Mouse (Mus musculus) liver, embryonic 15.5 days (tissue): ENCODE measurements at regions not wholly inside any gene's neighbourhood (a gene's known extent, or its start where the extent isn't known, plus 50 kb on each side); places are given as distances from the start of the nearest gene placed in this dataset.

Experiments used
- ATAC-seq: fragments of 200-750 bp; cut with Nextera tagmentation; 2 replicates; pipeline ENCODE4 v1.8.0; 2017; ENCODE audit warnings: moderate number of reproducible peaks, mild to moderate bottlenecking, moderate library complexity; ENCODE audit not compliant: insufficient read depth
- H3K27ac ChIP-seq: fragments of 300-500 bp; sonication (generic); replicated peaks from 2 replicates; pipeline ENCODE4 v1.5.1; 2015; ENCODE audit warnings: mild to moderate bottlenecking, inconsistent platforms
- H3K27me3 ChIP-seq: fragments of 300-500 bp; sonication (generic); 2 replicates; pipeline ENCODE4 v1.6.1; 2015; ENCODE audit warnings: mild to moderate bottlenecking, inconsistent platforms
- H3K36me3 ChIP-seq: fragments of 300-500 bp; sonication (generic); replicated peaks from 2 replicates; pipeline ENCODE4 v1.6.1; 2015; ENCODE audit warnings: moderate library complexity, mild to moderate bottlenecking, inconsistent platforms
- H3K4me1 ChIP-seq: fragments of 300-500 bp; sonication (generic); replicated peaks from 2 replicates; pipeline ENCODE4 v1.6.1; 2015; ENCODE audit warnings: inconsistent platforms
- H3K4me2 ChIP-seq: fragments of 300-500 bp; sonication (generic); 2 replicates; pipeline ENCODE4 v1.6.1; 2015; ENCODE audit warnings: moderate library complexity, mild to moderate bottlenecking, inconsistent platforms
- H3K4me3 ChIP-seq: fragments of 300-500 bp; sonication (generic); replicated peaks from 2 replicates; pipeline ENCODE4 v1.5.1; 2015; ENCODE audit warnings: mild to moderate bottlenecking, inconsistent platforms
- H3K9ac ChIP-seq: fragments of 300-500 bp; sonication (generic); 2 replicates; pipeline ENCODE4 v1.6.1; 2015; ENCODE audit warnings: moderate library complexity, mild to moderate bottlenecking, inconsistent platforms
- H3K9me3 ChIP-seq: fragments of 300-500 bp; sonication (generic); replicated peaks from 2 replicates; pipeline ENCODE4 v1.6.1; 2016; ENCODE audit warnings: inconsistent platforms
- WGBS: fragments of 180-500 bp; shearing (Covaris S2); methylation state at CpG from one replicate; pipeline ENCODE4 v1.1.7; 2015; ENCODE audit warnings: mixed read lengths; ENCODE audit not compliant: insufficient replicate concordance; 5-methylcytosine and 5-hydroxymethylcytosine counted together

DNA sequence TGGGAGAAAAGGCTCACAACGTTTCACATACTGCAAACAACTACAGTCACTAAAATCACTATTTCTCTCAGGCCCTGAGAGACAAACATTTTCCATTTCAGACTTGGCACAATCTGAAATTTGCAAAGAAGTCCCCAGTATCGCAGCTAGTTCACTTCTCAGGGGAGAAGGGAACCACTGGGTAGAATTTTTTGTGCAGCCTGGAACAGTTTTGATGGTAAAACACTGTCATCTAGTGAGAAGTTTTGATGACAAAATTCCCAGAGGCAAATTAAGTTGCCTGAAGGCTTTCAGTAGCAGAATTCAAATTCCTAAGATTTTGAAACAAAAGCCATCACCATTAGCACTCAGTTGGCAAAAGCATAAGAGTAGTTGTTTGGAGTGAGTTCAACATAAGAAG lies 195.2 kb upstream of the Nat3 start:
- Histone ChIP-seq H3K27me3 (no peaks in the 10 kb centered on the region), H3K9ac (no peak overlapping the region), H3K4me1 (no peaks in the 10 kb centered on the region), H3K9me3 (no peaks in the 10 kb centered on the region), H3K27ac (no peak overlapping the region), H3K4me3 (no peak overlapping the region), H3K4me2 (no peak overlapping the region), H3K36me3 (no peaks in the 10 kb centered on the region)
- WGBS: 43% methylated on average over 2 of the region's 2 CpGs
- ATAC-seq: no peak

DNA sequence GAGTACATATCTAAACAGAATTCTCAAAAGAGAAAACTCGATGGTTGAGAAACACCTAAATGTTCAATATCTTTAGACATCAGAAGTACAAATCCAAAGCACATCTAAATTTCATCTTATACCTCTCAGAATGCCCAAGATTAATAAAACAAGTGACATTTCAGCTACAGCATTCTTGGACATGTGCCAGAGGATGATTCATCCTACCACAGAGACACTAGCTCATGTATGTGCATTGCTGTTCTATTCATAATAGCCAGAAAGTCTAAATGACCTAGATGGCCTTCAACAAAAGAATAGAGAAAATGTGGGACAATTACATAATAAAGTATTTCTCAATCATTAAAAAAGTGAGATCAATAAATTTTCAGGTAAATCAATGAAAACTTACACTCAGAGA lies 146.6 kb upstream of the Nat3 start:
- H3K36me3 ChIP-seq: no peaks in the 10 kb centered on the region
- no peak overlapping the region for H3K4me3 ChIP-seq
- no peaks in the 10 kb centered on the region for H3K4me1 ChIP-seq
- H3K27me3 ChIP-seq: no peaks in the 10 kb centered on the region
- no peak overlapping the region for H3K27ac ChIP-seq
- ATAC-seq: no peak
- no peaks in the 10 kb centered on the region for H3K9me3 ChIP-seq
- no peak overlapping the region for H3K9ac ChIP-seq
- WGBS: 68% methylated on average over 1 of the region's 1 CpGs
- H3K4me2 ChIP-seq: no peak overlapping the region

DNA sequence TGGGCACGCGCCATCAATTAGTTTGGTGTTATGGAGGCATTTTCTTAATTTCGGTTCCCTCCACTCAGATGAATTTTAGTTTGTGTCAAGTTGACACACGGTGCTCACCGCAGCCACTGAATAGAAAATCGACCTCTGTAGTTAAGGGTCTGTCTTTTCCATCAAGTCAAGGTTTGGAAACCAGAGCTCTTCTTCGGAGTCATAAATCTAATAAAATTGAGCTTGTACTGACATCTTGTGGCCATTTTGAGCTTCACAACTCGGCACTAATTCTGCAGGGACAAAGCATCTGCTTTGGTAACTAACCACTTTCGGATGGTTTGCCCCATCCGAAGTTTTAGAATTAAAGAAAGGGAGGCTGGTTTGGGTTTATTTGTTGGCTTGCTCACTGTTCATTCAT lies 117.7 kb upstream of the Nat3 start:
- Histone ChIP-seq H3K27ac (no peak overlapping the region), H3K9me3 (no peaks in the 10 kb centered on the region), H3K27me3 (no peaks in the 10 kb centered on the region), H3K4me3 (no peak overlapping the region), H3K36me3 (no peaks in the 10 kb centered on the region), H3K4me2 (no peak overlapping the region), H3K4me1 (no peaks in the 10 kb centered on the region), H3K9ac (no peak overlapping the region)
- 41% methylated on average over 10 of the region's 10 CpGs for WGBS
- no peak for ATAC-seq

DNA sequence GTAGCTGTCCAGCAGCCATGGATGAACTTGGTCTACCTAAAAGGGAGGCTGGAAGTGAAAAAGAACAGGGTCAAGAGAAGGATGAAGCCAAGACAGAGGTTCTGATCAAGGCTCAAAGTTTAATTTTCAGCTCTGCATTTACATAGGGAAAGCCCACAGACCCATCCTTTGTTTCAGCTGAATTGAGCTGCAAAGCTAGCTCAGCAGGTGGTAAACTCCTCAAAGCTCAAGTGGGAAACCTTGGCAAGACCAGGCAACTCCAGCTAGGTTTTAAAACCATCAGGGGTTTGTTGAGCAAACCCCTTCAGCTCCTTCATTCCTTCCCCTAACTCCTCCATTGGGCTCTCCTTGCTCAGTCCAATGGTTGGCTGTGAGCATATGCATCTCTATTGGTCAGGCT lies 108.8 kb upstream of the Nat3 start:
- Histone ChIP-seq H3K4me3 (no peak overlapping the region), H3K27ac (no peak overlapping the region), H3K27me3 (no peaks in the 10 kb centered on the region), H3K4me2 (no peak overlapping the region), H3K36me3 (no peaks in the 10 kb centered on the region), H3K4me1 (no peaks in the 10 kb centered on the region), H3K9me3 (no peaks in the 10 kb centered on the region), H3K9ac (no peak overlapping the region)
- ATAC-seq: no peak

DNA sequence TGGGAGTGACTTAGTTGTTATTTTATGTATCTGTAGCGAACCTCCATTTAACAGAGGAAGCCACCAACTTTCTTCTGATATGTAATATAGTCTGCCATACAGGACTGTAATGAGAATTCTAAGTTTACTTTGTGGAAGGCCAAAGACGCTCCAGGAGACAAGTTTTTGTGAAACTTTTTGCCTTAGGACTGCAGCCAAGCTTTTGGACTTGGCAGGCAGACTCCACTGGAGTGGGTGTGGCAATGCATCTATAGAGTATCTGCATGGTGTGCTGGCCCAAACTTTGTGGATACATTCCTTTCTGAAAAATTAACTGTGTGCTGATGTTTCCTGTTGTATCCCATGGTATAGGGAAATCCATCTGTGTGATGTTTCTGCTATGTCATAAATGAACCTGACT lies 101.1 kb upstream of the Nat3 start:
- no peaks in the 10 kb centered on the region for H3K36me3 ChIP-seq
- WGBS: 50% methylated on average over 2 of the region's 2 CpGs
- H3K4me1 ChIP-seq: no peaks in the 10 kb centered on the region

More for the DNA sequence above, 101.1 kb upstream of the Nat3 start:
- Histone ChIP-seq H3K27ac (no peak overlapping the region), H3K9me3 (no peaks in the 10 kb centered on the region), H3K4me3 (no peak overlapping the region), H3K27me3 (no peaks in the 10 kb centered on the region), H3K9ac (no peak overlapping the region), H3K4me2 (no peak overlapping the region)
- ATAC-seq: no peak
